Mouse (Mus musculus) embryonic facial prominence, embryonic 13.5 days (tissue): ENCODE data around the gene Vtn. TPM values are rescaled to one million over a fixed set of nuclear protein-coding genes. Genes with fewer than 3 reads are reported as not detected.
A peak's percentile ranks its signal among the peaks of the same experiment; 100 is the strongest.

Experiments
- ATAC-seq: fragments of 200-750 bp; cut with Nextera tagmentation; 2 replicates; pipeline ENCODE4 v1.8.0; 2017; ENCODE audit warnings: low read depth; ENCODE audit not compliant: insufficient number of reproducible peaks, insufficient read depth, low FRiP score, low TSS enrichment
- H3K27ac ChIP-seq: fragments of 300-500 bp; sonication (generic); 2 replicates; pipeline ENCODE4 v1.5.1; 2015; ENCODE audit warnings: moderate library complexity, mild to moderate bottlenecking, inconsistent platforms
- H3K27me3 ChIP-seq: fragments of 300-500 bp; sonication (generic); 2 replicates; pipeline ENCODE4 v1.6.1; 2015; ENCODE audit warnings: mild to moderate bottlenecking, inconsistent platforms
- H3K36me3 ChIP-seq: fragments of 300-500 bp; sonication (generic); 2 replicates; pipeline ENCODE4 v1.6.1; 2015; ENCODE audit warnings: mild to moderate bottlenecking, inconsistent platforms
- H3K4me1 ChIP-seq: fragments of 300-500 bp; sonication (generic); 2 replicates; pipeline ENCODE4 v1.6.1; 2015; ENCODE audit warnings: inconsistent platforms
- H3K4me2 ChIP-seq: fragments of 300-500 bp; sonication (generic); 2 replicates; pipeline ENCODE4 v1.6.1; 2015; ENCODE audit warnings: moderate library complexity, mild to moderate bottlenecking, inconsistent platforms
- H3K4me3 ChIP-seq: fragments of 300-500 bp; sonication (generic); 2 replicates; pipeline ENCODE4 v1.5.1; 2015; ENCODE audit warnings: mild to moderate bottlenecking, inconsistent platforms
- H3K9ac ChIP-seq: fragments of 300-500 bp; sonication (generic); 2 replicates; pipeline ENCODE4 v1.6.1; 2015; ENCODE audit warnings: mild to moderate bottlenecking, inconsistent platforms
- H3K9me3 ChIP-seq: fragments of 300-500 bp; sonication (generic); 2 replicates; pipeline ENCODE4 v1.6.1; 2016; ENCODE audit warnings: inconsistent platforms
- WGBS: fragments of 180-500 bp; shearing (Covaris S2); methylation state at CpG from one replicate; pipeline ENCODE4 v1.1.7; 2015; ENCODE audit warnings: mixed read lengths; 5-methylcytosine and 5-hydroxymethylcytosine counted together
- polyA plus RNA-seq: library from polyadenylated mRNA; unstranded; fragments of >200 nt; fragmentation: Nextera tagmentation; extraction: Ambion mirVana; gene quantifications from 2 replicates; pipeline ENCODE4 v1.2.1, GENCODE M21; 2015

Vtn gene
- 2.2 and 8.7 TPM in 2 replicates for polyA plus RNA-seq

DNA sequence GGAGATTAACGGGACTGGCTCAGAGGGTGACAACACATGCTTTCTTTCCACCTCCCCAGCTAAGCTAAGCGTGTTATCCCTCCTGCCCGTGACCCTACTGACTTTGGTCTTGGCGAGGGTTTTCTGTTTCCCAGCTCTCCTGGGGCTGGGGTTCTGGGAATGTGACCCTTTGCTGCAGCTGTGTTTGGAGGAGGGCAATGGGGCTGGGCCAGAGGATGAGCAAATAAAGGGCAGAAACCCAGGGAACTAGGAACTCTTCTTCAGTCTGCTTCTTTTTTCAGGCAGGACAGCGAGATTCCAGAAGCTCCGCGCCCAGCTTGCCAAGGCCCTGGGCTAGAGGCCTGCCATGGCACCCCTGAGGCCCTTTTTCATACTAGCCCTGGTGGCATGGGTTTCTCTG is at the start of gene Vtn:
Vtn (plus strand) TSS at position 88 of the 400 bp plus-strand sequence.
- Histone ChIP-seq H3K4me3 (peak within 1 kb of the TSS; percentile 61), H3K9me3 (no peaks in the 10 kb centered on the region), H3K27ac (peak within 1 kb of the TSS; percentile 57; the same call in 1 of the 2 replicates), H3K9ac (peak within 1 kb of the TSS; percentile 51), H3K27me3 (peaks cover 66% of the 10 kb centered on the region), H3K4me1 (peaks cover 16% of the 10 kb centered on the region), H3K4me2 (peak within 1 kb of the TSS; percentile 98), H3K36me3 (no peaks in the 10 kb centered on the region)
- 47% methylated on average over 7 of the region's 7 CpGs for WGBS
- ATAC-seq = no peak

- no peak overlapping the region for H3K27ac ChIP-seq
- WGBS = 48% methylated on average over 2 of the region's 2 CpGs
- no peaks in the 10 kb centered on the region for H3K4me1 ChIP-seq
- H3K36me3 ChIP-seq = no peaks in the 10 kb centered on the region
- no peak overlapping the region for H3K9ac ChIP-seq
- no peak overlapping the region for H3K4me3 ChIP-seq
- ATAC-seq = no peak
- no peaks in the 10 kb centered on the region for H3K9me3 ChIP-seq
- H3K4me2 ChIP-seq = no peak overlapping the region
- H3K27me3 ChIP-seq = no peaks in the 10 kb centered on the region
Observed at GRCm38 (mm10) chr11:78450337-78450736, 48.6 kb upstream of the Vtn start.

DNA sequence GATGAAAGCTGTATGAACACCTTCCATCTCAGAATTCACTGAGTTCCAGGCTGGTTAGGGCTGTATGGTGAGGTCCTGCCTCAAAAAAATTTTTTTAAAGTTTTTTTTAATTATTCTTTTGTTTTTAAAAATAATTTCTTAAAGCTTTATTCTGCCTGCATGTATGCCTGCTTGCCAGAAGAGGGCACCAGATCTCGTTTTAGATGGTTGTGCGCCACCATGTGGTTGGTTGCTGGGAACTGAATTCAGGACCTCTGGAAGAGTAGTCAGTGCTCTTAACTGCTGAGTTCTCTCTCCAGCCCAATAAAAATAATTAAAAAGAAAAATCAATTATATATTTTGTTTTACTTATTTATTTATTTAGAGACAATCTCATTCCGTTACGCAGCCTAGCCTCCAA is 45.2 kb upstream of the Vtn start:
- no peak for ATAC-seq
- H3K4me1 ChIP-seq = no peaks in the 10 kb centered on the region
- H3K36me3 ChIP-seq = no peaks in the 10 kb centered on the region
- WGBS = 14% methylated on average over 4 of the region's 4 CpGs
- H3K9me3 ChIP-seq = no peaks in the 10 kb centered on the region
- H3K9ac ChIP-seq = no peak overlapping the region
- H3K4me3 ChIP-seq = no peak overlapping the region
- no peak overlapping the region for H3K4me2 ChIP-seq
- H3K27ac ChIP-seq = no peak overlapping the region
- no peaks in the 10 kb centered on the region for H3K27me3 ChIP-seq

DNA sequence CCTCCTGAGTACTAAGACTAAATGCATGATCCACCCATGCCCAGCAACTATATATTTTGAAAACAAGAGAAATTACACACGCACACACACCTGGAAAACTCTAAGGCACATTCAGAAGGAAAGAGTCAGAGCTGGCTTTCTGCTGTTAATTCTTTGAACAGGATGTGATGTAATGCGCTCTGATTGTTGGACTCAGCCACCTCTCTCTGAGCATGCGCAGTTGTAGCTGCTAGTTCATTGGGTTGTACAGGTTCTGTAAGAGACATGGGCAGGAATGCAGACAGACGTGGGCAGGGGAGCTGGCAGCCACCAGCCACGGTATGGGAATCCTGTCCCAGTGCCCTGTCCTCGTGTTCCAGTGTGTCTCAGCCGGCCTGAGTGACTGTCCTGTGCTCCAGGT is 44.6 kb upstream of the Vtn start:
- Histone ChIP-seq H3K27me3 (no peaks in the 10 kb centered on the region), H3K27ac (no peak overlapping the region), H3K9ac (no peak overlapping the region), H3K4me3 (no peak overlapping the region), H3K4me2 (no peak overlapping the region), H3K9me3 (no peaks in the 10 kb centered on the region), H3K4me1 (no peaks in the 10 kb centered on the region), H3K36me3 (no peaks in the 10 kb centered on the region)
- WGBS = 69% methylated on average over 7 of the region's 7 CpGs
- ATAC-seq = no peak

- H3K9me3 ChIP-seq = no peaks in the 10 kb centered on the region
- H3K27ac ChIP-seq = no peak overlapping the region
- no peak for ATAC-seq
- H3K4me3 ChIP-seq = no peak overlapping the region
- no peaks in the 10 kb centered on the region for H3K36me3 ChIP-seq
- H3K27me3 ChIP-seq = no peaks in the 10 kb centered on the region
- H3K4me2 ChIP-seq = no peak overlapping the region
- 43% methylated on average over 5 of the region's 5 CpGs for WGBS
- no peaks in the 10 kb centered on the region for H3K4me1 ChIP-seq
- no peak overlapping the region for H3K9ac ChIP-seq
Observed at GRCm38 (mm10) chr11:78455308-78455707, 43.6 kb upstream of the Vtn start.

DNA sequence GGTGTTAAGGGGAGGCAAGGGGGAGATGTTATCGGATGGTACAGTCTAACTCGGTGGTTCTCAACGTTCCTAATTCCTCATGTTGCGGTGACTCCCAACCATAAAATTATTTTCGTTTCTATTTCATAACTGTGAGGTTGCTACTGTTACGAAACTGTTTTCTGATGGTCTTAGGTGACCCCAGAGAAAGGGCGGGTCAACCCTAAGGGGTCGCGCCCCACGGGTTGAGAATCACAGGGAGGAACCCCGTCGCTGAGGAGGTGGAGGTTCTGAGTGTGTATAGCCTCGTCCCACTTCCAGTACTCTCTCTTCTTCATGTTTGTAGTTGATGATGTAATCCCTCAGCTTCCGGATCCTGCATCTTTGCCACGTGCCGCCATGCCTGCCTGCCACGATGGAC is 40.2 kb upstream of the Vtn start:
- Histone ChIP-seq H3K36me3 (no peaks in the 10 kb centered on the region), H3K27ac (no peak overlapping the region), H3K9me3 (peaks cover 3% of the 10 kb centered on the region; the same call in 1 of the 2 replicates), H3K4me1 (no peaks in the 10 kb centered on the region), H3K4me2 (no peak overlapping the region), H3K4me3 (no peak overlapping the region), H3K9ac (no peak overlapping the region), H3K27me3 (no peaks in the 10 kb centered on the region)
- WGBS = 81% methylated on average over 17 of the region's 17 CpGs
- ATAC-seq = no peak

DNA sequence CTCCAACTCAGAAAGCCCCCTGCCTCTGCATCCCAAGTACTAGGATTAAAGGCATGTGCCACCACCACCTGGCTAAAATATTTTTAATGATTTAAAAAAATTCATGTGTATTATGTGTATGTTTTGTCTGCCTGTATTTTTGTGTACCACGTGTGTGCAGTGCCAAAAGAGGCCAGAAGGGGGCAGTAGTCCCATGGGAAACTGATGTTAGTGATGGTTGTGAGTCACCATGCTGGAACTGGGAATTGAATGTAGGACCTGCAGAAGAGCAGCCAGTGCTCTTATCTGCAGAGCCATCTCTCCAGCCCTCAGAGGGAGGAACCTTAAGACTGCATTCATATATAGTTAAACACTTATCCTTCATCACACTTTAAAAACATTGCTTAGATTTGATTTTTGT is 37.0 kb upstream of the Vtn start:
- H3K36me3 ChIP-seq = no peaks in the 10 kb centered on the region
- peaks cover 3% of the 10 kb centered on the region; the same call in 1 of the 2 replicates for H3K9me3 ChIP-seq
- no peak overlapping the region for H3K9ac ChIP-seq
- no peaks in the 10 kb centered on the region for H3K27me3 ChIP-seq
- H3K4me1 ChIP-seq = peaks cover 14% of the 10 kb centered on the region
- no peak overlapping the region for H3K4me3 ChIP-seq
- no peak overlapping the region for H3K27ac ChIP-seq
- ATAC-seq = no peak
- no peak overlapping the region for H3K4me2 ChIP-seq
- WGBS = 63% methylated on average over 1 of the region's 1 CpGs

DNA sequence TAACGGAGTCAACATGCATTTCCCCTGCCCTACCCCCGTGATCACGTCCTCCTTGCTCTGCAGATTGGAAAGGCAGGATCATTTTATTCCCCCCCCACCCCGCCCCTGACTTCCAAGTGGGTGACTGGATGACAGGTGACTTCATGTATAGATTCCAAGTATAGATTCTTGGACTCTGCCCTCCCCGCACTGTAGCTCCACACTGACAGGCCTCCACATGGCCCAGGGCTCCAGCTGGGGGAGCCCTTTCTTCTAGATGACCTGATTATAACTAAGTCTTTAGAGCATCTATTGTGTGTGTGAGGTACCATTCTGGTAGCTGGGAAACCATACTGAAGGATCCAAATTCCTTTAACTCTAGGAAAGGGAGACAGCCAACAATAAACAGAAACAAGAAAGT is 36.2 kb upstream of the Vtn start:
- H3K27me3 ChIP-seq = no peaks in the 10 kb centered on the region
- no peak overlapping the region for H3K4me2 ChIP-seq
- H3K4me3 ChIP-seq = no peak overlapping the region
- no peak overlapping the region for H3K9ac ChIP-seq
- 84% methylated on average over 5 of the region's 5 CpGs for WGBS
- peaks cover 3% of the 10 kb centered on the region; the same call in 1 of the 2 replicates for H3K9me3 ChIP-seq
- H3K4me1 ChIP-seq = peaks cover 16% of the 10 kb centered on the region
- ATAC-seq = no peak
- no peaks in the 10 kb centered on the region for H3K36me3 ChIP-seq
- H3K27ac ChIP-seq = no peak overlapping the region

DNA sequence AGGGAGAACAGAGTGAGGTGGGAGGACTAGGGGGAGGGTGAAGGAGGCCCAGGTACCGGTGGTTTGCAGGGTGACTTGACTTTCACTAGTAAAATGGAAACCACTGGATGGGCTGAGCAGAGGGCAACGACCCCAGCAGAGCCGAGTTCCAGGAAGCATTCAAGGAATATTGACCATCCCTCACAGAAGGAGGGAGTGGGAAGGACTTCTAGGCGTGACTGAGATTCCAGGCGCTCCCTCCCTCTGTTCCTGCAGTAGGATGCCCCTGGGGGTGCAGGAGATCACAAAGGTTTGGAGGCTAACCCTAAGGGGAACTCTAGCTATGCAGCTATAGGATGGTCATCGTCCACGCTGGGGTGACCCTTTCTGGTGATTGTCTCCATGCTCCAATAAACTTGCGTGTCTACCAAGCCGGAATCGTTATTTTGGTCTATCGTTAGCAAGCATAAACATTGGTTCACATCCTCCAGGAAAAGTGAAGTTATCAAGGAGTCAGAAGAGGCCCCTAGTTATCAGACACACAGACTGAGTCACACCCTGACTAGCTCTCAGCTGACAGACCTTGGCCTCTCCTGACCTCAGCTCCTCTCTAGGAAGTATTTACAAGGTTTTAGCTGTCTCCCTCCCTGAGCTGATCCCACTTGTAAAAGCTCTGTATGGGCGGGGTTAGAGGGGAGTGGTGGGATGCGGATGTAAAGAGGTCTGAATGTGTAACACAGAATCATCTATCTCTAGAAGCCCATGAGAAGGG is 35.4 kb upstream of the Vtn start:
- Histone ChIP-seq H3K4me3 (no peak overlapping the region), H3K4me1 (peaks cover 16% of the 10 kb centered on the region), H3K36me3 (no peaks in the 10 kb centered on the region), H3K27me3 (no peaks in the 10 kb centered on the region), H3K4me2 (no peak overlapping the region), H3K9me3 (peaks cover 3% of the 10 kb centered on the region; the same call in 1 of the 2 replicates), H3K27ac (no peak overlapping the region), H3K9ac (no peak overlapping the region)
- no peak for ATAC-seq
- WGBS = 60% methylated on average over 13 of the region's 13 CpGs

DNA sequence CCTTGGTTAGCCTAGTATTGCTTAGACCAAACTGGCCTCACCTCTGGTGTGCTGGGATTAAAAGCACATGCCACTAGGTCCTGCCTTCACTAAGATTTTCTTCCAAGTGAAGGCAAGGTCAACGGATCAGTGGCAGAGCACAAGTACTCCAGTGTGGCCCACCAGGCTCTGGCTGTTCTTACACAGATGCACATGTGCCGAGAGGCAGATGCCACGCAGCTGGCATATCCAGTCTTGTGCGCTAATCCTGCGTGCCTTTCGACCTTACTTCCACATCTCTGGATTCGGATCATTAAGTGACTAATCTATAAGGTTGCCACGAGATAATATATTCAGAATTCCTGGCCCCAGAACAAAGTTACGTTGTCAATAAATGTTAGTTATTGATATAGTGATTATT is 33.8 kb upstream of the Vtn start:
- Histone ChIP-seq H3K27ac (peak overlapping the region; percentile 98), H3K9me3 (peaks cover 3% of the 10 kb centered on the region; the same call in 1 of the 2 replicates), H3K36me3 (no peaks in the 10 kb centered on the region), H3K9ac (peak overlapping the region; percentile 91), H3K4me1 (peaks cover 16% of the 10 kb centered on the region), H3K27me3 (no peaks in the 10 kb centered on the region), H3K4me2 (peak overlapping the region; percentile 88), H3K4me3 (peak overlapping the region; percentile 80)
- 25% methylated on average over 9 of the region's 9 CpGs for WGBS
- no peak for ATAC-seq

GRCm38 (mm10) chr11:78465568-78466180 is 33.2 kb upstream of the Vtn start, which contains the start of gene Slc46a1:
Gene Slc46a1, plus strand, starts transcription at chr11:78465697.
- WGBS = under 1% methylated on average over 41 of the region's 41 CpGs
- ATAC-seq = peak; percentile 93

More at GRCm38 (mm10) chr11:78465568-78466180, 33.2 kb upstream of the Vtn start, which contains the start of gene Slc46a1:
- Histone ChIP-seq H3K9ac (peak within 1 kb of the TSS; percentile 91), H3K36me3 (0 out of 2 replicates have a peak, but pooled peaks cover 3% of the 10 kb centered on the region), H3K27ac (peak within 1 kb of the TSS; percentile 98), H3K4me1 (peaks cover 16% of the 10 kb centered on the region), H3K4me2 (peak within 1 kb of the TSS; percentile 88), H3K27me3 (no peaks in the 10 kb centered on the region), H3K4me3 (peak within 1 kb of the TSS; percentile 80), H3K9me3 (peaks cover 3% of the 10 kb centered on the region; the same call in 1 of the 2 replicates)
